Mouse (Mus musculus) hindbrain, embryonic 14.5 days (tissue): ENCODE measurements around the gene Hist1h2ap. TPM values are rescaled to one million over a fixed set of nuclear protein-coding genes. Genes with fewer than 3 reads are reported as not detected.
A peak's percentile ranks its signal among the peaks of the same experiment; 100 is the strongest.
"Not testable (repeated sequence)": the region's sequence is repeated elsewhere in the genome, so short reads cannot be mapped to it uniquely, and the experiment has no call there.

ENCODE experiments used
- ATAC-seq: fragments of 200-750 bp; cut with Nextera tagmentation; 2 replicates; pipeline ENCODE4 v1.8.0; 2017; ENCODE audit warnings: moderate number of reproducible peaks, mild to moderate bottlenecking, moderate TSS enrichment, moderate library complexity; ENCODE audit not compliant: low FRiP score
- DNase-seq: peaks from one replicate; pipeline ENCODE4 v3.0.0-alpha.2; 2015; ENCODE audit warnings: low spot score
- H3K27ac ChIP-seq: fragments of 300-500 bp; sonication (generic); 2 replicates; pipeline ENCODE4 v1.5.1; 2014; ENCODE audit warnings: mild to moderate bottlenecking, moderate library complexity
- H3K27me3 ChIP-seq: fragments of 300-500 bp; sonication (generic); 2 replicates; pipeline ENCODE4 v1.6.1; 2014; ENCODE audit warnings: mild to moderate bottlenecking, low read length, mixed read lengths; ENCODE audit not compliant: control insufficient read depth, insufficient read depth
- H3K36me3 ChIP-seq: fragments of 300-500 bp; sonication (generic); replicated peaks from 2 replicates; pipeline ENCODE4 v1.6.1; 2014; ENCODE audit not compliant: control insufficient read depth, insufficient read depth
- H3K4me1 ChIP-seq: fragments of 300-500 bp; sonication (generic); replicated peaks from 2 replicates; pipeline ENCODE4 v1.6.1; 2014; ENCODE audit warnings: antibody characterized with exemption, low read length, mixed read lengths; ENCODE audit not compliant: control insufficient read depth, insufficient read depth
- H3K4me2 ChIP-seq: fragments of 300-500 bp; sonication (generic); replicated peaks from 2 replicates; pipeline ENCODE4 v1.6.1; 2014; ENCODE audit warnings: mild to moderate bottlenecking, moderate library complexity
- H3K4me3 ChIP-seq: fragments of 300-500 bp; sonication (generic); replicated peaks from 2 replicates; pipeline ENCODE4 v1.5.1; 2014; ENCODE audit warnings: mild to moderate bottlenecking, low read length
- H3K9ac ChIP-seq: fragments of 300-500 bp; sonication (generic); 2 replicates; pipeline ENCODE4 v1.6.1; 2014
- H3K9me3 ChIP-seq: fragments of 300-500 bp; sonication (generic); 2 replicates; pipeline ENCODE4 v1.6.1; 2016; ENCODE audit warnings: low read length; ENCODE audit not compliant: control insufficient read depth
- WGBS: fragments of 180-500 bp; shearing (Covaris S2); extraction: QIAGEN DNeasy Blood & Tissue Kit; methylation state at CpG from one replicate; pipeline ENCODE4 v1.1.7; 2014; 5-methylcytosine and 5-hydroxymethylcytosine counted together
- microRNA-seq: library from miRNA; unstranded; fragments of <30 nt; microRNA quantifications from one replicate; pipeline ENCODE4, GENCODE M21; 2016
- polyA plus RNA-seq: library from polyadenylated mRNA; unstranded; fragments of >200 nt; fragmentation: Nextera tagmentation; extraction: Ambion mirVana; gene quantifications from 2 replicates; pipeline ENCODE4 v1.2.1, GENCODE M21; 2014

Hist1h2ap gene
- polyA plus RNA-seq, 1 experiment from 2014 or later: 574 TPM

DNA sequence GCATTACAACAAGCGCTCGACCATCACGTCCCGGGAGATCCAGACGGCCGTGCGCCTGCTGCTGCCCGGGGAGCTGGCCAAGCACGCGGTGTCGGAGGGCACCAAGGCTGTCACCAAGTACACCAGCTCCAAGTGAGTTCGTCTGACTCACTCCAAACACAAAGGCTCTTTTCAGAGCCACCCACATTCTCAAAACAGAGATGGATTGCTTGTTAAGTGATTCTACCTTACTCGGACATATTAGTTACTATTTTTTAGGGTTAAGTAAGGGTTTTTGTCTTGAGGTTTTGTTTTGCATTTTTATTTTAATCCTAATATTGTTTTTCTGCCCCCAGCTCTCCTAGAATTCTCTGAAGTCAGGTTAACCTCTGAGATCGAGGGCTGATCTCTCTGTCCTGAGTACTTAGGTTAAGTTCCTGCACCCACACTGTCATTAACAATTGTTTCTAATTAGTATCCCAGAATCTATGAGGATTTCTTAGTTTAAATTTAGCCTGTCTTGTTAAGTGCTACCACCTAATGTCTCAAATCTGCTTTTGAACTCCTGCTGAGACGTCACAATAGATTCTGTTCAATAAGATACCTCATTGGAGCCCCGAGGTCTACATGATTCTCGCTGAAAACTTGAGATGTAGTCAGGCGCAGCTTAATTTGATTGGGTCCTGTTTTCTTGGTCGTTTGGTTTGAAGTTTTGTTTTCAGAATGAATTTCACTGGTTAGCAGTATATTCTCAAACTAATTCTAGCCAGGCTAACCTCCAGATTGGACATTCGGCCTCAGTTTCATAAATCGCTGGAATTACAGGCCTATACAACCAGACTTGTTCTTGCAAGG is 45.3 kb downstream of the Hist1h2ap start:
- Histone ChIP-seq H3K9me3 (no peaks in the 10 kb centered on the region), H3K4me3 (peak overlapping the region; percentile 33), H3K27me3 (no peaks in the 10 kb centered on the region), H3K4me2 (peak overlapping the region; percentile 66), H3K36me3 (no peaks in the 10 kb centered on the region), H3K4me1 (peaks cover 26% of the 10 kb centered on the region), H3K9ac (peak overlapping the region; percentile 44; the same call in 1 of the 2 replicates), H3K27ac (peak overlapping the region; percentile 1; the same call in 1 of the 2 replicates)
- DNase-seq: no peak
- WGBS: 15% methylated on average over 14 of the region's 21 CpGs
- peak; percentile 17; the same call in 1 of the 2 replicates for ATAC-seq

DNA sequence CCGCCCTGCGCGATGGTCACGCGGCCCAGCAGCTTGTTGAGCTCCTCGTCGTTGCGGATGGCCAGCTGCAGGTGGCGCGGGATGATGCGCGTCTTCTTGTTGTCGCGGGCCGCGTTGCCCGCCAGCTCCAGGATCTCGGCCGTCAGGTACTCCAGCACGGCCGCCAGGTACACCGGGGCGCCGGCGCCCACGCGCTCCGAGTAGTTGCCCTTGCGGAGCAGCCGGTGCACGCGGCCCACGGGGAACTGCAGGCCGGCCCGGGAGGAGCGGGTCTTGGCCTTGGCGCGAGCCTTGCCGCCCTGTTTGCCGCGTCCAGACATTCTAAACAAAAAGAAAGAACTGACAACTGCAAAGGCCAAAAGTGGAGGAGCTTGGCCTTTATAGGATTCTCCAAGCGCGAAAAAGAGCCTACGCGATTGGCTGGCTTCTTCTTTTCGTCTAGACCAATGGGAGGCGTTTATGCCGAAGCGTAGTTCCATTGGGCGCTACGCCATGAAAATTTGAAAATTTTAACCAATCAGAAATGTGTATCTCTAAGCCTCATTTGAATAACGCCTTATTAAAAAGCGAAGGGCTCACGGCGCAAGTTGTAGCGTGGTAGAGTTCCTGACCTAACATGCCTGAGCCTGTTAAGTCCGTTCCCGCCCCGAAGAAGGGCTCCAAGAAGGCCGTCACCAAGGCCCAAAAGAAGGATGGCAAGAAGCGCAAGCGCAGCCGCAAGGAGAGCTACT is 46.2 kb downstream of the Hist1h2ap start, which contains the start of the genes Hist1h2an and Hist1h2bp:
TSS of gene Hist1h2an (minus strand) at position 320 of the 731 bp plus-strand sequence.
TSS of gene Hist1h2bp (plus strand) at position 563 of the 731 bp plus-strand sequence.
- ATAC-seq (peak; percentile 95), DNase-seq (peak; percentile 100)
- Histone ChIP-seq H3K4me1 (peaks cover 31% of the 10 kb centered on the region), H3K4me2 (peak within 1 kb of the TSS; percentile 66), H3K27ac (peak within 1 kb of the TSS; percentile 70), H3K4me3 (peak within 1 kb of the TSS; percentile 33), H3K9ac (peak within 1 kb of the TSS; percentile 49)
- H3K27me3 ChIP-seq, H3K36me3 ChIP-seq, H3K9me3 ChIP-seq: not testable (repeated sequence)
- WGBS: under 1% methylated on average over 33 of the region's 63 CpGs

DNA sequence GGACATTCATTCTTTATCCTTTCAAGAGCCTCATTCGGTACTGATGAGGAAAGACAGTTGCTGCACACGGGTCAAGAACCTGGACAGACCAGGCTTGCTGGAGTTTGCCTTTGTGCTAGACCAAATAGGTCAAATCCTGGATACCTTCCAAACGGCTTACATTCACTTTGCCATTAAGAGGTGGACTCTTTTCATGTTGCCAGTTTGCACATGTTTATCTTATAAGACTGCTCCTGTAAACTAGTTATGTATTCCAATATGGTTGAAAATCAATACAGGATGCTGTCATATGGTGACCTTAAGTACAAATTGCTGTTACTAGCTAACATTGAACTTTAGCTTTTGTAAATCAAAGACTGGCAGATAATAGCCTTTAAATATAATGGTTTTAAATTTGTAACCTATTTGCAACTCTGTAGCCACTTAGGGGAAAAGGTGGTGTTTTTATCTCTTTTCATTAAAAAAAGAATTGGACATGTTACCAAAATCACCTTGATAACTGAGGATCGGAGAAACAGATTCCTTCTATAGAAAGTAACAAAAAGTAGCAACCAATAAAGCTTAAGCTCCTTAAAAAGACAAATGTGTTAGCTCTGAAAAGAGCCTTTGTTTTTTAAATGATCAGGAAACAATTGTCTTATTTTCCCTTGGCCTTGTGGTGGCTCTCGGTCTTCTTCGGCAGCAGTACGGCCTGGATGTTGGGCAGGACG is 47.0 kb downstream of the Hist1h2ap start:
- Histone ChIP-seq H3K4me3 (peak overlapping the region; percentile 33), H3K9me3 (no peaks in the 10 kb centered on the region), H3K4me1 (peaks cover 31% of the 10 kb centered on the region), H3K36me3 (no peaks in the 10 kb centered on the region), H3K27me3 (no peaks in the 10 kb centered on the region), H3K9ac (peak overlapping the region; percentile 49), H3K4me2 (peak overlapping the region; percentile 66), H3K27ac (peak overlapping the region; percentile 70)
- WGBS: 2% methylated on average over 8 of the region's 8 CpGs
- DNase-seq (peak; percentile 20), ATAC-seq (no peak)

DNA sequence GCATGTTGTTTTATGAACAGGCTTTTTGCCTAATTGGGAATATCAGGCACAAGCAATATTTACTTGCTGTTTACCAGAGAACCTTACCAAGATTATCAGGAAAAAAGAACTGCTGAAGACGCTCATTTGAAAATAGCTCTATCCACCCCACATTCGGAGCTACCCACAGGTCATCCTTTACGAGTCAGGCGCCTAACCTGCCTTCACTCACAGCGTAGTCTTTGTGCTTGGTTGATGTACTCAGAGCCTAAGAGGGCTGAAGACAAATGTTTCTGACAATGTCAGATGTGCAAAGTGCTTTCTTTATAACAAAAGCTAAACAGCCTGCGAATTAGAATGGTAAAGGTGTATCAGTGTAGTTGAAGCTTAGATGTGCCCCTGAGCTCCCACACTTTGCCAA is 49.0 kb downstream of the Hist1h2ap start:
- H3K4me3 ChIP-seq: peak overlapping the region; percentile 34; the same call in 1 of the 2 replicates
- H3K9ac ChIP-seq: peak overlapping the region; percentile 16; the same call in 1 of the 2 replicates
- WGBS: 17% methylated on average over 6 of the region's 6 CpGs

DNA sequence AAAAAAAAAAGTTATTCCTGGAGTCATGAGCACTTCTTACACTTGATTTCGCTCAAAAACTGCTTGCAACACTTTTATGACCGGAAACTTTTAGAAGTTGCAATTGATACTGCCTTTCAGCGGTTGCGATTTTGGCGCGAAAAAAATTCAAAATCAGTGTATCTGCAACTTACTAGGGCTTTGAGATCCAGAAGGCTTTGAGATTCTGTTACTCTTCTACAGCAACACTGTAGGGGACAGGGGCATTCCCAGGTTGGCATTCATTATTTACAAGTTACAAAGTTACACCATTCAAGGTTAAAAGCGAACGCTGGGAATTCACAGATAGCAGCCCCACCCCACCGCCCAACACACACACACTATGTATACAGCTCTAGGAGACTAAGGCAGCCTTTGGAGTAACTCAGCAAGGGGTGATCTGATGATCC is 49.6 kb downstream of the Hist1h2ap start:
- peak overlapping the region; percentile 16 for H3K9ac ChIP-seq
- H3K36me3 ChIP-seq: no peaks in the 10 kb centered on the region
- peak overlapping the region; percentile 34 for H3K4me3 ChIP-seq
- H3K9me3 ChIP-seq: no peaks in the 10 kb centered on the region
- H3K27ac ChIP-seq: peak overlapping the region; percentile 61
- WGBS: 2% methylated on average over 9 of the region's 9 CpGs
- ATAC-seq (no peak), DNase-seq (peak; percentile 74)
- peaks cover 38% of the 10 kb centered on the region for H3K4me1 ChIP-seq
- no peaks in the 10 kb centered on the region for H3K27me3 ChIP-seq
- peak overlapping the region; percentile 81 for H3K4me2 ChIP-seq

More for the DNA sequence above, 49.0 kb downstream of the Hist1h2ap start:
- H3K27ac ChIP-seq: peak overlapping the region; percentile 61
- H3K4me1 ChIP-seq: peaks cover 38% of the 10 kb centered on the region
- H3K4me2 ChIP-seq: peak overlapping the region; percentile 81
- no peaks in the 10 kb centered on the region for H3K9me3 ChIP-seq
- DNase-seq (no peak), ATAC-seq (no peak)
- H3K36me3 ChIP-seq: no peaks in the 10 kb centered on the region
- no peaks in the 10 kb centered on the region for H3K27me3 ChIP-seq

DNA sequence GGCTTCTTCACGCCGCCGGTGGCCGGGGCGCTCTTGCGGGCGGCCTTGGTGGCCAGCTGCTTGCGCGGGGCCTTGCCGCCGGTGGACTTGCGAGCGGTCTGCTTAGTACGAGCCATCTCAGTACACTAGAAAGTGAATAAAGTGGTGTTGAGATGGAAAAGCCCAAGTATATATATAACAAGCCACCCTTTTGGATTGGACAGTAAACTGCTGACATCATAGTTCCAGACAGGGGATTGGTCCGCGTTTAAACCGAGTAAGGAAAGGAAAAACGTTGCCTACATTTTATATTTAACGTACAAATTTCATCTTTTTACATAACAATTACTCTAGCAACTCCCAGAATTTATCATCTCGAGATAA is 50.1 kb downstream of the Hist1h2ap start, which contains the start of gene Hist1h3i:
TSS of gene Hist1h3i (minus strand) at position 116 of the 363 bp plus-strand sequence.
- Histone ChIP-seq H3K27ac (peak within 1 kb of the TSS; percentile 68), H3K9ac (peak within 1 kb of the TSS; percentile 57), H3K9me3 (no peaks in the 10 kb centered on the region), H3K27me3 (no peaks in the 10 kb centered on the region), H3K4me3 (peak within 1 kb of the TSS; percentile 34), H3K4me1 (peaks cover 35% of the 10 kb centered on the region), H3K36me3 (no peaks in the 10 kb centered on the region), H3K4me2 (peak within 1 kb of the TSS; percentile 81)
- WGBS: 0% methylated on average over 15 of the region's 20 CpGs
- ATAC-seq: peak; percentile 81
- peak; percentile 92 for DNase-seq

Small RNA genes lying within 50 kb of the gene (microRNA-seq; reads per million reads assigned to microRNA genes)
- not detected for gene Gm19658
- not detected for gene Gm44346
- not detected for gene Gm44466

Other genes starting within 250 kb of the Hist1h2ap start
- not detected in 2 replicates for gene Olfr1362, start 219.5 kb downstream of the Hist1h2ap start, polyA plus RNA-seq
- not detected in 2 replicates for gene Olfr11, start 191.0 kb downstream of the Hist1h2ap start, polyA plus RNA-seq
- not detected in 2 replicates for gene Olfr1361, start 170.1 kb downstream of the Hist1h2ap start, polyA plus RNA-seq
- gene Olfr1360, start 156.1 kb downstream of the Hist1h2ap start, polyA plus RNA-seq: not detected in 2 replicates
- not detected in 2 replicates for gene Olfr1359, start 135.4 kb downstream of the Hist1h2ap start, polyA plus RNA-seq
- not detected in 2 replicates for gene Hist1h2bl, start 117.4 kb downstream of the Hist1h2ap start, polyA plus RNA-seq
- 5.4 and 7.5 TPM in 2 replicates for gene Hist1h2ai, start 117.1 kb downstream of the Hist1h2ap start, polyA plus RNA-seq
- 2.4 and 3.2 TPM in 2 replicates for gene Hist1h3h, start 115.8 kb downstream of the Hist1h2ap start, polyA plus RNA-seq
- 1.4 TPM in 2 replicates for gene Hist1h2bm, start 111.5 kb downstream of the Hist1h2ap start, polyA plus RNA-seq
- 0.33 and 0.64 TPM in 2 replicates for gene Hist1h4j, start 98.4 kb downstream of the Hist1h2ap start, polyA plus RNA-seq
- 2.0 and 2.7 TPM in 2 replicates for gene Hist1h4k, start 83.0 kb downstream of the Hist1h2ap start, polyA plus RNA-seq
- 2.4 and 3.4 TPM in 2 replicates for gene Hist1h2ak, start 79.7 kb downstream of the Hist1h2ap start, polyA plus RNA-seq
- gene Hist1h2bn, start 79.4 kb downstream of the Hist1h2ap start, polyA plus RNA-seq: not detected in 2 replicates
- 1.6 and 1.7 TPM in 2 replicates for gene Hist1h1b, start 52.9 kb downstream of the Hist1h2ap start, polyA plus RNA-seq
- gene Hist1h3i, start 50.1 kb downstream of the Hist1h2ap start, polyA plus RNA-seq: 37.4 and 39.0 TPM in 2 replicates
- 1.3 TPM in 1 of 2 replicates, not detected in the other for gene Hist1h2an, start 46.3 kb downstream of the Hist1h2ap start, polyA plus RNA-seq
- 0.82 and 1.1 TPM in 2 replicates for gene Hist1h2bp, start 46.0 kb downstream of the Hist1h2ap start, polyA plus RNA-seq
- gene Hist1h2bq, start 23.3 kb downstream of the Hist1h2ap start, polyA plus RNA-seq: 3.5 and 3.6 TPM in 2 replicates
- not detected in 2 replicates for gene Hist1h2ao, start 23.0 kb downstream of the Hist1h2ap start, polyA plus RNA-seq
- not detected in 2 replicates for gene Hist1h4m, start 21.8 kb downstream of the Hist1h2ap start, polyA plus RNA-seq
- 5.5 and 8.9 TPM in 2 replicates for gene Hist1h4n, start 1.3 kb downstream of the Hist1h2ap start, polyA plus RNA-seq
- gene Hist1h2br, start 236 bp upstream of the Hist1h2ap start, polyA plus RNA-seq: 3.8 TPM in 2 replicates
- gene Zfp184, start 111.6 kb upstream of the Hist1h2ap start, polyA plus RNA-seq: 14.9 and 18.2 TPM in 2 replicates
- gene Pom121l2, start 147.7 kb upstream of the Hist1h2ap start, polyA plus RNA-seq: not detected in 2 replicates
- gene Prss16, start 176.2 kb upstream of the Hist1h2ap start, polyA plus RNA-seq: not detected in 2 replicates
- gene Hist1h2ah, start 202.1 kb upstream of the Hist1h2ap start, polyA plus RNA-seq: 8.0 TPM in 1 of 2 replicates, not detected in the other
- 1.5 and 1.6 TPM in 2 replicates for gene Hist1h2bk, start 202.4 kb upstream of the Hist1h2ap start, polyA plus RNA-seq
- 6.0 and 6.2 TPM in 2 replicates for gene Hist1h4i, start 207.9 kb upstream of the Hist1h2ap start, polyA plus RNA-seq
- 4.4 and 5.3 TPM in 2 replicates for gene Hist1h2ag, start 209.4 kb upstream of the Hist1h2ap start, polyA plus RNA-seq
- gene Hist1h2bj, start 209.7 kb upstream of the Hist1h2ap start, polyA plus RNA-seq: 1.8 and 2.5 TPM in 2 replicates